In genomic region chr16:36935814-36936213, GRCm38 (mm10) we compare ENCODE assay signal across 19 mouse cellular contexts. TPM values are rescaled to one million over a fixed set of nuclear protein-coding genes. Genes with fewer than 3 reads are reported as not detected.
DNase-seq lines count a peak whose midpoint lies in the region; ATAC-seq lines count a peak whose summit lies in the region.
"Had no signal": no experiment of that assay in that cellular context is flagged by ENCODE, and none has a peak within 500 bp of the region (broad histone marks: within the 10 kb centered on the region; RNA-seq: fewer than 3 reads in every experiment).

No protein-coding gene starts in this region.

- ATAC-seq in heart, embryonic 16.5 days (replicated peaks; ENCODE audit: extremely low read depth, insufficient read depth, low FRiP score): no peak
- ATAC-seq: forebrain, embryonic 15.5 days; hindbrain, postnatal 0 days had no signal

- 68% methylated on average over 3 of the region's 3 CpGs for WGBS in heart, embryonic 16.5 days
- WGBS in macrophage (ENCODE audit: missing documents): 3% methylated on average over 3 of the region's 3 CpGs
- WGBS in forebrain, embryonic 10.5 days: 94% methylated on average over 3 of the region's 3 CpGs

- H3K4me2 ChIP-seq in heart, embryonic 16.5 days (ENCODE audit: low read depth, low read length): peak overlapping the region; percentile 20
- H3K4me2 ChIP-seq: embryonic facial prominence, embryonic 12.5 days; forebrain, embryonic 15.5 days; limb, embryonic 13.5 days; midbrain, embryonic 12.5 days had no signal

- peaks cover 10% of the 10 kb centered on the region for H3K4me1 ChIP-seq in heart, embryonic 16.5 days (ENCODE audit: control insufficient read depth, insufficient read depth, low read length)
- H3K4me1 ChIP-seq in brown adipose tissue, adult 24 weeks (ENCODE audit: control insufficient read depth, insufficient read depth, insufficient read length, low read length): peaks cover 14% of the 10 kb centered on the region; the same call in 1 of the 2 replicates
- H3K4me1 ChIP-seq in forebrain, embryonic 10.5 days: no peaks in the 10 kb centered on the region
- H3K4me1 ChIP-seq: embryonic facial prominence, embryonic 12.5 days; forebrain, embryonic 15.5 days; midbrain, embryonic 12.5 days had no signal

- H3K27me3 ChIP-seq in heart, embryonic 16.5 days (ENCODE audit: control insufficient read depth, insufficient read depth, low read length): no peaks in the 10 kb centered on the region
- no peaks in the 10 kb centered on the region for H3K27me3 ChIP-seq in forebrain, embryonic 10.5 days (ENCODE audit: poor library complexity, severe bottlenecking)
- H3K27me3 ChIP-seq: embryonic facial prominence, embryonic 12.5 days; forebrain, embryonic 15.5 days; limb, embryonic 13.5 days; midbrain, embryonic 12.5 days had no signal

- intact Hi-C loops in heart, postnatal 10 days (cut with DNase I): no loop called here

- no peak overlapping the region for H3K9ac ChIP-seq in heart, embryonic 16.5 days (ENCODE audit: low read length)
- H3K9ac ChIP-seq: embryonic facial prominence, embryonic 12.5 days; forebrain, embryonic 15.5 days; limb, embryonic 13.5 days; midbrain, embryonic 12.5 days had no signal

- H3K79me2 ChIP-seq in macrophage (ENCODE audit: inconsistent target): peaks cover 55% of the 10 kb centered on the region

- H3K36me3 ChIP-seq in heart, embryonic 16.5 days (ENCODE audit: control insufficient read depth, insufficient read depth): peaks cover 14% of the 10 kb centered on the region
- H3K36me3 ChIP-seq in macrophage (ENCODE audit: inconsistent target): peaks cover 39% of the 10 kb centered on the region; the same call in 1 of the 2 replicates
- peaks cover 25% of the 10 kb centered on the region for H3K36me3 ChIP-seq in forebrain, embryonic 10.5 days (replicated peaks)

- DNase-seq in heart, postnatal 10 days: no peak
- DNase-seq in B cell, adult 2 months: peak; percentile 48 to 49
- DNase-seq in forebrain, embryonic 10.5 days (ENCODE audit: extremely low spot score, low spot score): no peak
- DNase-seq in adrenal gland, adult (ENCODE audit: inconsistent age in 2 of 2, low spot score in 1 of 2): no peak
- DNase-seq in right cerebral cortex, postnatal 25 days: no peak
- DNase-seq: cerebellum, postnatal 10 days; kidney, postnatal 10 days; retina, postnatal 1 day; thymus, postnatal 36 days had no signal

- H3K27ac ChIP-seq in heart, embryonic 16.5 days (ENCODE audit: low read length): no peak overlapping the region
- peak overlapping the region; percentile 96 for H3K27ac ChIP-seq in brown adipose tissue, adult 24 weeks (replicated peaks; ENCODE audit: low read depth, low read length)
- H3K27ac ChIP-seq in macrophage: peak overlapping the region; percentile 99
- H3K27ac ChIP-seq in forebrain, embryonic 10.5 days: no peak overlapping the region
- H3K27ac ChIP-seq: embryonic facial prominence, embryonic 12.5 days; forebrain, embryonic 15.5 days; limb, embryonic 13.5 days; midbrain, embryonic 12.5 days had no signal

- H3K9me3 ChIP-seq in heart, embryonic 16.5 days (replicated peaks; ENCODE audit: control insufficient read depth, low read length): no peaks in the 10 kb centered on the region
- H3K9me3 ChIP-seq in forebrain, embryonic 10.5 days: no peaks in the 10 kb centered on the region
- H3K9me3 ChIP-seq: embryonic facial prominence, embryonic 12.5 days; forebrain, embryonic 15.5 days; limb, embryonic 13.5 days; midbrain, embryonic 12.5 days had no signal

- H3K4me3 ChIP-seq in heart, embryonic 16.5 days (ENCODE audit: low read length): peak overlapping the region; percentile 39
- peak overlapping the region; percentile 61 for H3K4me3 ChIP-seq in brown adipose tissue, adult 24 weeks (ENCODE audit: insufficient read depth, low read depth, low read length)
- peak overlapping the region; percentile 78 for H3K4me3 ChIP-seq in macrophage (ENCODE audit: inconsistent target)
- no peak overlapping the region for H3K4me3 ChIP-seq in forebrain, embryonic 10.5 days
- H3K4me3 ChIP-seq: embryonic facial prominence, embryonic 12.5 days; forebrain, embryonic 15.5 days; limb, embryonic 13.5 days; midbrain, embryonic 12.5 days had no signal

RNA-seq across cellular contexts. Expression of gene Hcls1, which starts 1.0 kb away (rescaled TPM):
- 9.4 and 19.2 TPM in 2 replicates for polyA plus RNA-seq in heart, embryonic 16.5 days (2015; fragmentation: Nextera tagmentation; extraction: Ambion mirVana)
- 10 to 100 TPM in 1 of 2 experiments, 1 to 10 TPM in 1; 9.9 to 10.2 TPM for total RNA-seq in heart, postnatal 10 days (2021)
- polyA plus RNA-seq in brown adipose tissue, adult 24 weeks (2012; ENCODE audit: insufficient read depth, insufficient read length, missing spikeins): 5.9 and 7.8 TPM in 2 replicates
- 100 to 1,000 TPM; 109 to 549 (median 220) TPM for total RNA-seq in macrophage (2018; cell fraction: chromatin; rRNA removed)
- 100 to 1,000 TPM; 192 to 507 (median 307) TPM for total RNA-seq in macrophage (2018; cell fraction: cytosol; rRNA removed)
- total RNA-seq in macrophage (2018; cell fraction: nucleus; rRNA removed): 100 to 1,000 TPM; 120 to 448 (median 226) TPM
- polyA plus RNA-seq in macrophage (2018): 214 to 424 TPM (median 292 TPM) in 3 replicates
- polyA plus RNA-seq in forebrain, embryonic 10.5 days (2016; fragmentation: Nextera tagmentation; extraction: Ambion mirVana): 1.7 and 2.9 TPM in 2 replicates

RNA-seq across cellular contexts. Expression of gene Fbxo40, which starts 54.5 kb away (rescaled TPM):
- polyA plus RNA-seq in heart, embryonic 16.5 days (2015; fragmentation: Nextera tagmentation; extraction: Ambion mirVana): 14.9 and 15.5 TPM in 2 replicates
- 100 to 1,000 TPM; 129 to 131 TPM for total RNA-seq in heart, postnatal 10 days (2021)
- 3.1 and 4.8 TPM in 2 replicates for polyA plus RNA-seq in brown adipose tissue, adult 24 weeks (2012; ENCODE audit: insufficient read depth, insufficient read length, missing spikeins)
- total RNA-seq in macrophage (2018; cell fraction: chromatin; rRNA removed): under 1 TPM in 16 of 26 experiments, not detected in 10; 0.13 to 0.92 (median 0.40) TPM
- total RNA-seq in macrophage (2018; cell fraction: cytosol; rRNA removed): 1 to 10 TPM in 1 of 26 experiments, under 1 TPM in 25; 0.03 to 1.1 (median 0.12) TPM
- 1 to 10 TPM in 3 of 26 experiments, under 1 TPM in 18, not detected in 5; 0.07 to 1.7 (median 0.39) TPM for total RNA-seq in macrophage (2018; cell fraction: nucleus; rRNA removed)
- polyA plus RNA-seq in macrophage (2018): 0.03 TPM in 1 of 3 replicates, not detected in the others
- 0.09 and 0.12 TPM in 2 replicates for polyA plus RNA-seq in forebrain, embryonic 10.5 days (2016; fragmentation: Nextera tagmentation; extraction: Ambion mirVana)
- total RNA-seq: layer of hippocampus, postnatal 25 days had no signal
- polyA plus RNA-seq: forebrain, embryonic 15.5 days; midbrain, embryonic 12.5 days; stomach, embryonic 14.5 days had no signal

Comparison
In these comparisons a context has a peak if more than half of its experiments do, and no peak if none do; other contexts are left out.
1. H3K27ac ChIP-seq: peak in brown adipose tissue, adult 24 weeks (single experiment) and macrophage (single experiment); none in heart, embryonic 16.5 days (single experiment) and forebrain, embryonic 10.5 days (single experiment).
2. DNase-seq: peak in B cell, adult 2 months (2 of 2); none in heart, postnatal 10 days (0 of 2), forebrain, embryonic 10.5 days (single experiment), adrenal gland, adult (0 of 2) and right cerebral cortex, postnatal 25 days (single experiment).
3. RNA of gene Hcls1, which starts 1.0 kb away (polyA plus RNA-seq): 214 to 424 TPM in macrophage; 9.4 to 19.2 TPM in heart, embryonic 16.5 days, 5.9 to 7.8 TPM in brown adipose tissue, adult 24 weeks and 1.7 to 2.9 TPM in forebrain, embryonic 10.5 days; every median in the first group is over 10 times any median in the second.